Mouse (Mus musculus): ENCODE data around the gene Zswim3.

DNA sequence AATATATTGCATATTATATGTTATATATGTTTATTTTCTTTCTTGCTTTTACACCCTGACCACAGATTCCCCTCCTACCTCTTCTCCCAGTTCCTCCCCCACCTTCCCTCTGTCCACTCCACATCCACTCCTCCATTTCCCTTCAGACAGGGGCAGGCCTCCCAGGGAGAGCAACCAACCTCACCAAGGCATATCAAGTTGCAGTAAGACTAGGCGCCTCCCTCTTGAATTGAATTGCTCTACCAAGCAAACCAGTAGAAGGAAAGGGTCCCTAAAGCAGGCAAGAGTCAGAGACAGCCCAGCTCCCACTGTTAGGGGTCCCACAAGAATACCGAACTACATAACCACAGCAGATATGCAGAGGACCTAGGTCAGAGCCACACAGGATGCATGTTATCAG is 54.3 kb downstream of the Zswim3 start:
- TF ChIP-seq CTCF (conservative IDR thresholded peaks at IDR 0.05; ENCODE audit: low read length) (no peak), POU5F1 (IDR thresholded peaks at IDR 0.05; ENCODE audit: borderline replicate concordance, low read length) (no peak)
